Mouse (Mus musculus) embryonic fibroblast, embryonic 13.5 days (primary cell): ENCODE measurements around the gene Exoc3l4.

ENCODE experiments used
- CTCF ChIP-seq: IDR thresholded peaks from 2 replicates; pipeline ENCODE4 v1.5.1; 2011; ENCODE audit warnings: mild to moderate bottlenecking, control low read depth, low read length, moderate library complexity, borderline replicate concordance; ENCODE audit not compliant: insufficient read depth
- POLR2A ChIP-seq: IDR thresholded peaks from 2 replicates; pipeline ENCODE4 v1.6.1; 2011; ENCODE audit warnings: low read depth, mild to moderate bottlenecking, control low read depth, low read length, moderate library complexity

DNA sequence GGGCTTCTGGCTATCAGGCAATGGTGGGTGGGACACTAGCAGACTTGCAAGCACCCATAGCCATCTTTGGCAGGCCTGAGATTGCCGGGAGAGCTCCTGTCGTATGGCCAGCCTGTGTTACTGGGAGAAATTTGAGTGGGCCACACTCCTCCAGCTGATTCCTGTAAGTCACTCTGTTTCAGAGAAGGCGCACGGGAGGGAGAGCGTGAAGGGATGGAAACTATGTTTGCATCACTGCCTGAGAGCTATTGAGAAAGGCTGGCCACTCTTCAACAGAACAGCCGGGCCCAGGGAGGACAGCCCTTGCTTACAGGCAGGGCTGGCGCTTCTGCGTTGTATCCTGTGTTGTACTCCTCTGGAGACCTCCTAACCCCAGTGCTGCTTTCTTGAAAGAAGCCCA is 19.8 kb downstream of the Exoc3l4 start:
- TF ChIP-seq CTCF, result no peak
- no peak for TF ChIP-seq POLR2A
